Mouse (Mus musculus) naive thymus-derived CD4-positive, alpha-beta T cell, adult 2 months (primary cell): ENCODE results near the gene Zdhhc19.

Experiments
- DNase-seq: peaks from one replicate; pipeline ENCODE4 v3.0.0-alpha.2; 2011; ENCODE audit warnings: low read depth

The Zdhhc19 gene

GRCm38 (mm10) chr16:32495965-32496364, at the start of gene Zdhhc19:
Zdhhc19 (plus strand) TSS chr16:32496265.
- DNase-seq = no peak

GRCm38 (mm10) chr16:32446563-32447138, 49.4 kb upstream of the Zdhhc19 start:
- DNase-seq = no peak

- DNase-seq = no peak
Observed at GRCm38 (mm10) chr16:32449665-32450064, 46.4 kb upstream of the Zdhhc19 start.

GRCm38 (mm10) chr16:32450133-32450532, 45.9 kb upstream of the Zdhhc19 start:
- no peak for DNase-seq

- DNase-seq = no peak
Observed at GRCm38 (mm10) chr16:32453102-32453501, 43.0 kb upstream of the Zdhhc19 start.

- no peak for DNase-seq
Observed at GRCm38 (mm10) chr16:32454646-32455045, 41.4 kb upstream of the Zdhhc19 start.

- DNase-seq = no peak
Observed at GRCm38 (mm10) chr16:32456086-32456485, 40.0 kb upstream of the Zdhhc19 start.

GRCm38 (mm10) chr16:32456761-32457160, 39.3 kb upstream of the Zdhhc19 start:
- no peak for DNase-seq

- peak; percentile 27 for DNase-seq
Observed at GRCm38 (mm10) chr16:32457589-32458386, 38.3 kb upstream of the Zdhhc19 start.

- DNase-seq = no peak
Observed at GRCm38 (mm10) chr16:32460518-32460917, 35.5 kb upstream of the Zdhhc19 start.

- DNase-seq = no peak
Observed at GRCm38 (mm10) chr16:32461713-32462112, 34.4 kb upstream of the Zdhhc19 start.

GRCm38 (mm10) chr16:32462950-32463349, 33.1 kb upstream of the Zdhhc19 start:
- no peak for DNase-seq

- DNase-seq = no peak
Observed at GRCm38 (mm10) chr16:32463426-32463825, 32.6 kb upstream of the Zdhhc19 start.

GRCm38 (mm10) chr16:32464908-32465307, 31.2 kb upstream of the Zdhhc19 start:
- no peak for DNase-seq

GRCm38 (mm10) chr16:32468488-32468887, 27.6 kb upstream of the Zdhhc19 start:
- DNase-seq = no peak

GRCm38 (mm10) chr16:32469404-32470105, 26.5 kb upstream of the Zdhhc19 start:
- DNase-seq = no peak

- no peak for DNase-seq
Observed at GRCm38 (mm10) chr16:32472276-32473015, 23.6 kb upstream of the Zdhhc19 start.

- DNase-seq = no peak
Observed at GRCm38 (mm10) chr16:32477315-32477714, 18.8 kb upstream of the Zdhhc19 start.

- DNase-seq = no peak
Observed at GRCm38 (mm10) chr16:32479415-32479814, 16.6 kb upstream of the Zdhhc19 start.

- DNase-seq = no peak
Observed at GRCm38 (mm10) chr16:32484431-32484871, 11.6 kb upstream of the Zdhhc19 start.

- DNase-seq = no peak
Observed at GRCm38 (mm10) chr16:32485209-32485608, 10.9 kb upstream of the Zdhhc19 start.

- DNase-seq = no peak
Observed at GRCm38 (mm10) chr16:32486046-32486445, 10.0 kb upstream of the Zdhhc19 start.
